ENCODE assay signal across 8 mouse cellular contexts in genomic region chr14:25749143-25749909, GRCm38 (mm10). TPM values are rescaled to one million over a fixed set of nuclear protein-coding genes. Genes with fewer than 3 reads are reported as not detected.
DNase-seq lines count a peak whose midpoint lies in the region; ATAC-seq and TF ChIP-seq lines count a peak whose summit lies in the region.
"Had no signal": no experiment of that assay in that cellular context is flagged by ENCODE, and none has a peak within 500 bp of the region (broad histone marks: within the 10 kb centered on the region; RNA-seq: fewer than 3 reads in every experiment).

No protein-coding gene starts in this region.

- TF ChIP-seq POLR2A in lung, adult 2 months (IDR thresholded peaks at IDR 0.05; ENCODE audit: borderline replicate concordance, extremely low read depth, low read depth, low read length): no peak

- H3K4me3 ChIP-seq in lung, adult 2 months (replicated peaks; ENCODE audit: extremely low read depth, low read depth, low read length): no peak overlapping the region
- no peak overlapping the region for H3K4me3 ChIP-seq in midbrain, embryonic 13.5 days (replicated peaks)
- H3K4me3 ChIP-seq: erythroblast, embryonic 14.5 days had no signal

- peaks cover 23% of the 10 kb centered on the region for H3K4me1 ChIP-seq in lung, adult 2 months (ENCODE audit: control insufficient read depth, insufficient read depth, low read length)
- H3K4me1 ChIP-seq in midbrain, embryonic 13.5 days (replicated peaks): peaks cover 2% of the 10 kb centered on the region

- TF ChIP-seq CTCF in lung, adult 2 months (IDR thresholded peaks at IDR 0.05; ENCODE audit: insufficient read depth, low read length): no peak

- no peaks in the 10 kb centered on the region for H3K9me3 ChIP-seq in midbrain, embryonic 13.5 days

- H3K4me2 ChIP-seq in midbrain, embryonic 13.5 days (replicated peaks): no peak overlapping the region

- H3K36me3 ChIP-seq in midbrain, embryonic 13.5 days: no peaks in the 10 kb centered on the region

- H3K27me3 ChIP-seq in midbrain, embryonic 13.5 days: no peaks in the 10 kb centered on the region

- peak; percentile 64 to 65 for DNase-seq in lung, adult 18-20 months
- DNase-seq in lung, adult 2 months: no peak
- peak; percentile 79 for DNase-seq in embryo, embryonic 11 days
- DNase-seq in gastrocnemius, postnatal 4 days (ENCODE audit: low spot score in 2 of 2): peak; percentile 33 to 70
- peak; percentile 76 for DNase-seq in mesoderm, embryonic 11.5 days (ENCODE audit: low read depth, low spot score)
- DNase-seq in c-Kit-positive CD71-positive TER-119-positive erythroid progenitor cells, embryonic 14.5 days (ENCODE audit: low spot score): no peak

- 47% methylated on average over 13 of the region's 13 CpGs for WGBS in lung, adult 2 months
- WGBS in midbrain, embryonic 13.5 days: 55% methylated on average over 13 of the region's 13 CpGs

- no peak overlapping the region for H3K9ac ChIP-seq in midbrain, embryonic 13.5 days (replicated peaks)

- no peak overlapping the region for H3K27ac ChIP-seq in midbrain, embryonic 13.5 days

- ATAC-seq in midbrain, embryonic 13.5 days: no peak

RNA-seq across cellular contexts. Expression of gene Zcchc24, which starts 19.5 kb away (rescaled TPM):
- polyA plus RNA-seq in lung, adult 2 months (2012; rRNA removed): 41.7 and 44.9 TPM in 2 replicates
- total RNA-seq in gastrocnemius, postnatal 4 days (2021): 10 to 100 TPM; 90.0 to 97.4 TPM
- 7.3 and 9.3 TPM in 2 replicates for polyA plus RNA-seq in midbrain, embryonic 13.5 days (2015; fragmentation: Nextera tagmentation; extraction: Ambion mirVana)

RNA-seq across cellular contexts. Expression of gene Ppif, which starts 55.4 kb away (rescaled TPM):
- 28.9 and 32.4 TPM in 2 replicates for polyA plus RNA-seq in lung, adult 2 months (2012; rRNA removed)
- total RNA-seq in gastrocnemius, postnatal 4 days (2021): 10 to 100 TPM; 27.0 to 31.5 TPM
- 25.3 and 25.5 TPM in 2 replicates for polyA plus RNA-seq in midbrain, embryonic 13.5 days (2015; fragmentation: Nextera tagmentation; extraction: Ambion mirVana)

Comparison
In these comparisons a context has a peak if more than half of its experiments do, and no peak if none do; other contexts are left out.
1. DNase-seq: peak in lung, adult 18-20 months (2 of 2), embryo, embryonic 11 days (single experiment), gastrocnemius, postnatal 4 days (2 of 2) and mesoderm, embryonic 11.5 days (single experiment); none in lung, adult 2 months (single experiment) and c-Kit-positive CD71-positive TER-119-positive erythroid progenitor cells, embryonic 14.5 days (single experiment).